Mouse (Mus musculus): ENCODE data around the gene Ccdc42. TPM values are rescaled to one million over a fixed set of nuclear protein-coding genes. Genes with fewer than 3 reads are reported as not detected.

Ccdc42 gene
- total RNA-seq, 4 experiments from 2014 or later = not detected

DNA sequence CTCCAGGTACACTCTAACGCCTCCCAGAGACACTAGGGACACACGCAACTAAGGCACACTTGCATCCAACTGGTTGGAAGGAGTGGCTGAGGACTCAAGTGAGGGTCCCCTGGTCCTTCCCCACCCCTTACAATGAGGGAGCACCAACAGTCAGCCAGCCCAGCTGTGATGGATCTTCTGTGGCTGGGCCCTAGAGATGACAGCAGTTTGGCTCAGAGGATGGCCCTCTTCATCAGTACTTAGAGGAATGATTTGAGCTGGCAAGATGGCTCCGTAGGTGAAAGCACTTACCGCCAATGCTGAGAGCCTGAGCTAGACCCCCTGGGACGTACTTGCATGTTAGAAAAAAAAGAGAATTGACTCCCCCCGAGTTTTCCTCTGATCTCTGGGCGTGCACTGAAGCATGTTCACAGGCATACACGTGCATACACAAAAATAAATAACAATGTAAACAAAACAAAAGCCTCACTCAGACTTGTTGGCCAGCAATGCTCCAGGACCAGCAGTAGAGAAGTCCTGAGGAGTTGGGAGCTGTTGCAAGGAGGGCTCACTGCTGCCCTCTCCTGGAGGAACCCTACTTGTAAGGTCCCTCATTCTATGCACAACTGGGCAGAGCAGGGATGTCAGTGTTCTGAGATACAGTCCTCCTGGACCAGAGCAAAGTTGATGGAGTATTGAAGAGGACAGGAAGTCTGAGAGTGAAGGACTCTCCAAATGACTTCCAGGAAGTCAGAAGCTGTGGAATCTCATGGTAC, 2.4 kb downstream of the Ccdc42 start:
- DNase-seq = peak; percentile 47

- no peak for DNase-seq
These were observed 4.9 kb downstream of the Ccdc42 start for GRCm38 (mm10) chr11:68591708-68592107.

DNA sequence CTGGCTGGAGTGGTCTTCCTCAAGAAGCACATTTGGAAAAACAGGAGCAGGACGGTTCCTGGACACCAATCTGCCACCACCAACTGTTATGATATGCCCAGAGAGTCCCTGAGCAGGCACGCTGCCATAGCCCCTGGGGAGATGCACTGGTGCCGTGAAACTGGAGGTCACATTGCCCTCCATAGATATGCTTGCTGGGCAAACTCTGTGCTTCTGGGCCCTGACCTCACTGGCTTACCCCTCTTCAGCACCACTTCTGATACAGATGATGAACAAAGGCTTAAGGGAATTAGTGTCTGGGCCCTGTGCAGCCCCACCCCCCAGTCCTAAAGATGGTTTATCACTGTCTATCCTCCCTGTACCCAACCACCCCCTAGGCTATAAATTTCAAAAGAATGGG, 6.4 kb downstream of the Ccdc42 start:
- DNase-seq = no peak

DNA sequence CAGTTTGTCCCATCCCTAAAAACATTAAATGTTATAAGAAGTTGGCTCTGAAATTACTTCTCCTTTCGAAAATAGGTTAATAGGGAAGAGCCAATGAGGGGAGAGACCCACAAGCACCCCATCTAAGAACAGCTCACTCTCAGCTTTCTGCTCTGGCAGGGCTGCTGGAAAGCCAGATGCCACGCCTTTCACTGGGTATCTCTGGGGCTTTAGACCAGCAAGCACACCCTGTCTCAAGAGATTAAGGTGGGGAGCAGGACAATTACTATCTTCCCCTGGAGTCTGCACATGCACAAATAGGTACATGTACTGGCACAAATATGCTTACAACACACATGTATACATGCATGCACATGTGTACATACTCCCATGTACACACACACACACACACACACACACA, 11.1 kb downstream of the Ccdc42 start:
- no peak for DNase-seq

DNA sequence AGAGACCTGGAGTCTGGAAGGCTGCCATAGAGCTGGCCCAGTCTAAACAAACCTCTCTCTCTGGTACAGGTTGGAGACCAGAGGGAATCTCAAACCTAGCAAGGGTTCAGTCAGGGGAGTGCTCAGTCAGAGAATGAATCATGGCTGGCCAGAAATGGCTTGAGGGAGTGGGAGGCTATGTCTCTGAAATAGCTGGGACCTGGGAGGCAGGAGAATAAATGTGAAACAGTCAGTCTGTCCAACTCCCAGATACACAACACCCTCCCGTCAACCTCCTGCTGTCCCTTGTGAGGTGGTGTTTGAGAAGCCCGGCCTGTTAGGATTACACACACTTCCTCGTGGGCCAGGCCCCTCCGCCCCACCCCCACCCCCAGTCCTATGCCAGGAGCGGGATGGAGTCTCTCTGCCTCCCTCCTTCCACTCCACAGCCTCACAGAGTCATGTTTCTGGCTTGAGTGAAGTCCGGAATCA, 13.8 kb downstream of the Ccdc42 start:
- DNase-seq = no peak

DNA sequence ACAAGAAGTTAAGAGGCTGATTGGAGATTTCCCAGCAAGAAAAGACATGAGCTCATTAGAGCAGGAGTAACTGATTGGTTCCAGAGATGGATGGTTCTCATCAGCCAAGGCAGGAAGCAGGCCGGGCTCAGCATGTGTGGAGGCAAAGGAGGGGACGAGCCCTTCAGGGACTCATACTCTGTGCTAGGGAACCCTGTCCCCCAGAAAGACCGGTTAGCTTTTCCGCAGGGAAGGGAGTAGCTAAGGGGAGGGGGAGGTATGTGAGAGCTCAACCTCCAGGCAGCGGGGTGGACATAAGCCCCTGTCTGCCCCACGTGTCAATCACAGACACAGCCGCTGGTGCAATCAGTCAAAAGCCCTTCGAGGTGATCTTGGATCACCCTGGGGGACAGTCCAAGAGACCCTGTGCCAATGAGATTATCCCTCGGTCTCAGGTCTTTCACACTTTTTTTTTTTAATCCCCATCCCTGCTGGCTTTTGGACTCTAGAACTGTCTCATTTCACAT, 14.7 kb downstream of the Ccdc42 start:
- DNase-seq = no peak

- no peak for DNase-seq
These were observed 15.5 kb downstream of the Ccdc42 start for GRCm38 (mm10) chr11:68602200-68602931.

- no peak for DNase-seq
These were observed 20.2 kb downstream of the Ccdc42 start for GRCm38 (mm10) chr11:68607046-68607445.

DNA sequence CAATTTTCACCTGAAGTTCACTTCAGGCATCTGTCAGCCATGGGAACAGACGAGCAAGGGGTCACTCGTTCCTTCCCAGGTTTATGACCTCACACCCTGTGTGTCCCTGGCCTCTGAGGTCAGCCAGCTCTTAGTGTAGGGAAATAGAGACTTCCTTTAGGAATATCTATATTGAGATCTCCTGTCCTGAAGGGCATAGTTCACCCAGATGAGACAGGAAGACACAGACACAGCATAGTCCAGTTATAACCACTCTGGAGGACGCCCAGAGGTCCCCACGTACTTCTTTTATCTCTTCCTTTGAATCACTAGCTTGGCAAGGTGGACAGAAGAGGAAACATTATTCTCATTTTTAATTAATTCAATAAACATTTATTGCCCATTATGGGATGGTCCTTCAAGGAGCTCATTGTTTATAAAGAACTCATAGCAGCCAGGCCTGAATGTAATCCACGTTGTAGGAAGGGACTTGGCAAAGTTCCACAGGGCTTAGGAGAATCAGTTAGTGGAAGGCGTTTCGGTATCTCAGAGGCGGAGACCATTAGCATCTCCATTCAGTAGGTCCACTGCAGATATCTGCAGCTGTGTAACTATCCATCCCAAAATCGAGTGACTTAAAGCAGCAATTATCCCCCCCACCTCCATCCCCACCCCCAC, 23.2 kb downstream of the Ccdc42 start:
- DNase-seq = no peak

- DNase-seq = no peak
These were observed 23.7 kb downstream of the Ccdc42 start for GRCm38 (mm10) chr11:68610567-68610947.

- DNase-seq = no peak
These were observed 26.4 kb downstream of the Ccdc42 start for GRCm38 (mm10) chr11:68613071-68613711.

DNA sequence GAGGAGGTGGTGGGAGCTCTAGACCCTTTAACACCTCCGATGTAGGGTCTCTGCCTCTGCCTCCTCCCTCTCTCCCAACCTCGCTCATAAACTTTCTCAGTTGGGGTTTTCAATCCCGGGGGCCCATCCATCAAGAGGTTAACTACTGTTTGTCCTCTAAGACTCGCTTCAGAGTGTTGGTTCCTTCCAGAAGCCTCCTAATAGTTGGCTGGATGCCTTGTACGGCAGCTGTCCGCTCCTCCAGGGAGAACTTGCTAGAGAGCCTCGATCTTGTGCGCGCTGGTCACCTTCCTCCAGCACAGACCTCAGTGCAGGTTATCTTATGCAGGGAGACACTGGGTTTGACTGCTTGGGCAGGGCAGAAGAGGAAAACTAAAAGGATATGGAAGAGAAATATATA, 35.9 kb downstream of the Ccdc42 start:
- DNase-seq = no peak

DNA sequence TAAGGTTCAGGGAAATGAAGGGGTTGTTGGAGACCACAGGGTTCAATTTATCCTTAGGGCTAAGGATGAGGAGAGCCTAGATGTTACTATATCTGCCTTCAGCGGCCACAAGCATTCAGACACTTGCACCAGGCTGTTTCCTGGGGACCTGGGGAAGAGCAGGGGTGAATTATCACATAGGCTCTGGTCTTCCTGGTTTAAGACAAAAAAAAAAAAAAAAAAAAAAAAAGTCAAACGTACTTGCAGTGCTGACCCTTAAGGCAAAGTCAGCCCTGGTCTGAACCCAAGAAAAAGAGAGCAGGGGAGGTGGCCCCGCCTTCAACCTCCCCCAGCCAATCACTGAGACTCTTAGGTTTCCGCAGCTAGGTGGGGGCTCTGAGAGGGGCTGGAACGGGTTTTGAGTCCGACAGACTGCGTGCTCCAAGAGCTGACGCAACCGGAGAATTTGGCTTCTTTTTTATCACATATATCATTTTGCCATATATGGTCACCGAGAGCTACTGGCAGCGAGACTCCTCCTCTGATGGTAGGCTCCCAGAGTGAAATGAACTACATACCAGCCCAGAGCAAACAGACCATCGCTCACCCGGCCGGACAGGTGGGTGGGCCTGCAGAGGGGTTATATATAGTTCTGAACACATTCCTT, 36.5 kb downstream of the Ccdc42 start:
- DNase-seq = peak; percentile 19

- DNase-seq = no peak
These were observed 37.0 kb downstream of the Ccdc42 start for GRCm38 (mm10) chr11:68623871-68624258.

- DNase-seq = no peak
These were observed 44.9 kb downstream of the Ccdc42 start for GRCm38 (mm10) chr11:68631611-68632316.

GRCm38 (mm10) chr11:68637861-68638615, 51.2 kb downstream of the Ccdc42 start:
- no peak for DNase-seq

DNA sequence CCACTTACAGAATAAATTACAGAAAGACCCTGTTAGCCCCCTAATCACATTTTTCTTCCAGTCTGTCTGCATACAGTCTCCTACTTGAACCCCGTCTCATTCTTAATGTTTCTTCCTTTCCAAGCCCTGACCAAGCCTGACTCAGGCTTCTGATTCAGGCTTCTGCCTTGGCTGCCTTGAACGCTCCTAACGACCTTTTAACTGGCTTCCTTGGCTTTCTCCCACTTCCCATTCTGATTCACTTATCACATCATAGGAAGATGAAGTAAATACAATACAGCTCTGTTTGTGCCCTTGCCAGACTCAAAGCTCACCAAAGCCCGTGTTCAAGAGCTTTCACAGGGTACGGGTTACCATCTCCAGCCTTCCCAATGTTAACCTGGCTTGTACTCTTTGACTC, 54.5 kb downstream of the Ccdc42 start:
- DNase-seq = no peak

- DNase-seq = no peak
These were observed 58.0 kb downstream of the Ccdc42 start for GRCm38 (mm10) chr11:68644781-68645180.
